Mouse (Mus musculus) CD4-positive, CD25-positive, alpha-beta regulatory T cell, adult 2 months (primary cell): ENCODE data around the gene Ntpcr.

Source experiments
- DNase-seq: peaks from one replicate; pipeline ENCODE4 v3.0.0-alpha.2; 2012; ENCODE audit warnings: low read depth, low spot score

Ntpcr gene

DNA sequence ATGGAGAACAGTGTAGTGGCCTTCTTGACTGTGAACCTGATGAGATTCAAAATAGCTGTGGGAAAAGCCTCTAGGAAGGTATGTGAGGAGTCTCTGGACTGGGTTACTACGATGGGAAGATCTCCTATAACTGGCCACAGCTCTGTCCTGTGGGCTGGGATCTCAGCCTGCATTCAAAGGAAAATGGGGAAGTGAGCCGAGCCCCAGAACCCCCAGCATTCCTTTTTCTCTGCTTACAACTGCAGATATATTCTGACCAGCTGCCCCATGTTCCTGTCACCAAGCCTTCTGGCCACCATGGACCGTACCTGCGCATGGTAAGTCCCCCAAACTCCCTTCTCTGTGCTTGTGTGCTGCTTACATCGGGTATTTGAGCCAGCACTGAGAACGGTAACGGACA, at the start of gene Ntpcr:
Gene Ntpcr (plus strand): TSS at position 218 of the 400 bp plus-strand sequence.
- no peak for DNase-seq

DNA sequence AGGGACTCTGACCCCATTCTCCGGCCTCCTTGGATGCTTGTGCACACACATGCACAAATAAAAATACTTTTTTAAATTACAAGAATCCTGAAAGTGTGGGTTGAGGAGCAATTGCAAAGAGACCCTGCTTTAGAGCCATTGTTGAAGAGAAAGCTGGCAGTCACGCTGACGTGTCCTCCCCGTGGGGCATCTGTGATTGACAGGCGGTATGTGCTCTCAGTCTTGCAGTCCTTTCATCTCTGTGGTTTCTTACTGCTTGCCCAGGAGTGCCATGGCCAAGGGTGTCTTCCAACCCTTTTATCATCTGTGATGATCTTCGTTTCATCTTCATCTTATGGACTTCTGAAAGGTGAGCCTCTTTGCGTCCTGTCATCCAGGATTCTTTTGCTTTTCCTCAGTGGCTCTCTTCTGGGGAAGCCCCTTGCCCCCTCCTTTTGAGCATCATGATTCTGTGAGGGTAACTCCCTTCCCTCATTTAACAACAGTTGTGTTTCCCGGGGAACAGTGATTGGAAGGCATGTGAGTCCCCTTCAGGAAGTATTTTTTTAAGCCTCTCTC, 48.8 kb upstream of the Ntpcr start:
- no peak for DNase-seq

DNA sequence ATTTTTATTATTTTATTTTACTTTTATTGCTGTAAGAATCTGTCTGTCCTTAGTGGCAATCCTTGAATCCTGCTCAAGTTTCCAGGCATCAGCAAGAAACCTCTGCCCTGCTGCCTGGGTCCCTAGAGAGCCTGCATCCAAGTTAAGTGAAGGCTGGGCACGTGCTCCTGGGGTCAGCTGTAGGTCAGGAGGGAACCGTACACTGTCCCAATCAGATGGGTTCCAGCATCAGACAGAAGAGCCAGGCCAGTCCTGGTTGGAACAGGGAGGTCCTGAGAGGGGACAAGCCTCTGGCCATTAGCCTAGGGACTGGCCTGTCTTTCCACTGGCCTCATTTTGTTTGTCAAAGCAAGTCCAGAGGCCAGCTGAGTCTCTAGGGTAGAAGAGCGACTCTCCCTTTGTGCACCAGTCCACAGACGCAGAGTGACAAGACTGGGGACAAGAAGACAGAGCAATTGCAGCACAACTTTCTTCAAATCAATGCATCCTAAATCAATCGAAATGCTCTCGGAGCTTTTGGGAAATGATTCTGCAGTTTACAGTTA, 44.5 kb upstream of the Ntpcr start:
- no peak for DNase-seq

DNA sequence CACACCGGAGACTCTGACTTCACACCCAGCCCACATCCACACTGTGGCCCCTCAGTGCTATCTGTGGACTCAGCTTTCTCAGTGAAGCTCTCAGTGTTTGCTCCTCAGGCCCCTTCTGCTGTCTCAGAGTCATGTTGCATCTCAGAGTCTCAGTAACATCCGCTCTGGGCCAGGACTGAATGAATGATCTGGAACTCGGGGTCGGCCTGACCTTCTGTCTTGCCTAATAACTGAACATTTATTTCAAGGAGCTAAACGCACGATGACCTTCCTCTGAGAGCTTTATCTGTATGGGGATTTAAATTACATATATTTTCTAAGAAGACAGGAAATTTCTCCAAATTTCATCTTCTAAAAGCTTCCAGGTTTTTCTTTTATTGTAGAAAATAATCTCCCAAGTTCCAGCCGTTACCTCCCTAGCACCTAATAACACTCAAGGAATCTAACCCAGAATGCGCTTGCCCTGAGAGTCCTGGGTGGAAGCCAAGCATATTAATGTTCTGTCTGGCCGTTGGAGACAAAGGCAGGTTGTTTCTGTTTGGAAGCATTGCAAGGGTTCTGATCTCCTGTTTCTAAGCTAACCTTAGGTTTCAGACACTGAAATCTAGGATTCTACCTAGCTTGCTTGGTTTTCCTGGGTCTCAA, 43.4 kb upstream of the Ntpcr start:
- DNase-seq, result no peak

DNA sequence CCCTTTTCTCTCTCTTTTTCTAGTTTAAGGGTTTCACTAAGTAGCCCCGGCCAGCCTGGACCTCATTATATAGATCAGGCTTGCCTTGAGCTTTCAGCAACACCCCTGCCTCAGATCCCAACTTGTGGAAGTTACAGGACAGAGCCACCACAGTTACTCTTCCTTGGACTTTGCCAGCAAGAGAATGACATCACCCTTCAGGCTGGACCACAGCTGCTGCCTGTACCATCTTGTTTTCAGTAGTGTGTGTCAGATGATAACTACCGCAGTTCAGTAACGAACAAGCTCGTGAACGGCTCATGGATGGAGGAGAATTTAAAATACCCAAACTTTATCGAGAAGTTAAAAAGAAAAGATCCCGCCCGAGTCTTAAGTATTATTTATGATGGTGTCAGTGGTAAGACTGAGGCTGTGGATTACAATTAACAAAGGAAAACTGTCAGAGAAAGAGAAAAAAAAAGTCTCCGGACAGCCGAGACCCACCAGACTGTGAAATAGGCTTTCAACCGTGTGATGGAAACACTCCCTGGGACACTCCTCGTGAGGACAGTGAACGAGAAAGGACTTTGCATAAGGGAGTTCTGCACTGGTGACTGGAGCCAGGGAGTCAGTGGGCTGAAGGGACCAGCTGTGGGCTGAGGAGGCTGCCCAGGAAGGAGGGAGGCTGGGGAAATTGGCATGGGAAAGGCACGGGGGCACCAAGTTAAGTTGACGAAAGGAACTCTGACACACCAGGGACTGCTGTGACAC, 39.4 kb upstream of the Ntpcr start:
- no peak for DNase-seq

DNA sequence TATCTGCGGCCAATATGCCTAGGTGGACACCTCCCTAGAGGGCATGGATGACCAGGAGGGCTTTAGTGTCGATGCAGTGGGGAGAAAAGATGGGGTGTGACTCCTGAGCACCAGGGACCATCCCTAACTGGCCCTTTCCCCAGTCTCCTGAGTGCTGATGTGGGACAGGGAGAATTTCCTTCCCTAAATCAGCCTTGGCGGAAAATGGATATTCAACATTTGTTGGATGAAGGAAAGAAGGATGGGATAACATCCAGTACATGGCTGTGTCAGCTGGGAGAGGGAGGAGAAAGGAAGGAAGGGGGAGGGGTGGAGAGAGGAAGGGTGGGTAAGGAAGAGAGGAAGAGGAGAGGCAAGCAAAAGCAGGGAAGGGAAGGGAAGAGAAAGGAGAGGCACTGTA, 38.8 kb upstream of the Ntpcr start:
- no peak for DNase-seq

DNA sequence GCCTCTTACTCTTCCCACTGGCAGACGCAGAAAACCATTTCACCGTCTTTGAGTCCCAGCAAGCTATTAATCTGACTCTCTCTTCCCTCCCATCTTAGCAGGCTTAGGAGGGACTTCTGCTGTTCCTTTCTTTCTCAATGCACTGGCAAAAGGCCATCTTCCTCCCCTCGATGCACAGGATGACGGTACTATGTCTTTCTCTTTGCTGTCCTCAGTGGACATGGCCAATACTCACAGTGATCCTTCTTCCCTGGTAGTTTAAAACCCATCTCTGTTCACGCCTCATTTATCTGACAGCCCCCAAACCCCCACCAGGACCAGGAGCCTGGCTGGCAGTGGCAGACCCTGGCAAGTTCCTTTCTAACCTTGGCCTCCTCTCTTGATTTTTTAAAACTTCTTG, 37.3 kb upstream of the Ntpcr start:
- DNase-seq, result no peak

DNA sequence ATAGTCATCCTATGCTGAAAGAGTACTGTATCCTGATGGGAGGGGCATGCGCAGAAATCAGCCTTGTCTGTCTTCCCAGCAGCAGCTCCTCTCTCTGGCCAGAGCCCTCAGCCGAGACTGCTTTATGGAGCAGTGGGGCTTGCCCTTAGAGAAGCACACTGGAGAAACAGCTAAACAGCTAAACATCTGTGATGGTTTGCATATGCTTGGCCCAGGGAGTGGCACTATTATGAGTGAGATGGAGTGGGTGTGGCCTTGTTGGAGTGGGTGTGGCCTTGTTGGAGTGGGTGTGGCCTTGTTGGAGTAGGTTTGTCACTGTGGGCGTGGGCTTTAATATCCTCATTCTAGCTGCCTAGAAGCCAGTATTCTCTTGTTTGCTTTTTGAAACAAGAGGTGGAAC, 36.6 kb upstream of the Ntpcr start:
- no peak for DNase-seq

DNA sequence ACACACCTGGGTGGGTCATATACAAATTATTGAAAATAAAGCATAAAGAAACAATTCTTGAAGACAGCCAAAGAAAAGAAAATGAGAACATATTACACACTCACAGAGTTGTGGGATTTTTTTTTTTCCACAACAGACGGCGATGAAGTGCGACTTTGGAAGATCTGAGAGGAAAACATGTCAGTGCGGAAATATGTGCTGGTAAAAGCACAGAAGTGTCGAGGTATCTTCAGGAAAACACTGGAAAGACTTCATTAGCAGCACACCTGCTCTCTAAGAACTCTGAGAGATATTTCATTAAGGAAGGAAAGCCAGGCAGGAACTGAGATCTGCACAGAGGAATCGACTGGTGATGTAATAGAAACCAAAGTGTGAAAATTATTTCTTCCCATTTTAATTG, 33.8 kb upstream of the Ntpcr start:
- no peak for DNase-seq

DNA sequence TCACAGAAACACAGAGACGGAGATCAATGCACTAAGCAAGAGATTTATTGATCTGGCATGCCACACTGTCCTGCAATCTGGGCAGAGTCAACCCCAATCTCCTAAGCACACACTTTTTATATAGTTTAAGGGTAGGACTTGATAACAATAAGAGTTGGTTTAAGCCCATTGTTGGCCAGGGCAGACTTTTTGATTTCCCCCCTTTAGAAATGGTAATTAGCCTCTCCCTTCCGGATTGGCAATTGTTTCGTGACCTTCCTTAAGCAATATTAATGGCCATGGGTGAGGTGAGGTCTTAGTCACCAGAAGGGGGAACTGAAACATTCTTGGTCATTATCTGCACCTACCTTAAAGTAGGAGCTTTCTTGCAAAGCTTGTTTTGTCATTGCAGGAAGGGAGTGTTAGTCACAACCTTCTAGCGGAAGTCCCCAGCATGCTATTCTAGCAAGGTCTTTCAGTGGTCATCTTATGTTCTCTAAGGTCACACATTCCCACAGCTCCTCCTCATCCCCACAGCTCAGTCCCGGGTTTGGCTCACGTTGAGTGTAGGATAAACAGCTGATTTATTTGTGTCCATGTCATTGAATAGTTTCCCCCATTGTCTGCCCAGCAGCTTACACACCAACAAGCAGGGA, 30.3 kb upstream of the Ntpcr start:
- no peak for DNase-seq

DNA sequence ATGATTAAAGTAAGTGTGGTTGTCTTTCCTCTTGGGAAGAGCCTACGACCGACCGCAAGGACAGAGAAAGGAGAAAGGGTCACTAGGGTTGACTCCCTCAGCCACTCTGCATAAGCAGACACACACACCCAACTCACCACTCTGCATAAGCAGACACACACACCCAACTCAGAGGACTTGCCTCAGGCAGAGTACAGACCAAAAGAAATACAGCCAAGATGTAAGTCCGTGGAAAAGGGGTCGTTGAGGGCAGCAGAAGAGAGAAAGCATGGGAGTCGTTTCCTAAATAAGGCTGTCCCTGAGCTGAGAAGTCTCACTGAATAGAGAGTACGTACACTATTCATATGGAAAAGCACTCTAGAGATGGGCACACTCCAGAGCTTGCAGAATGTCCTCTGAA, 29.4 kb upstream of the Ntpcr start:
- no peak for DNase-seq

DNA sequence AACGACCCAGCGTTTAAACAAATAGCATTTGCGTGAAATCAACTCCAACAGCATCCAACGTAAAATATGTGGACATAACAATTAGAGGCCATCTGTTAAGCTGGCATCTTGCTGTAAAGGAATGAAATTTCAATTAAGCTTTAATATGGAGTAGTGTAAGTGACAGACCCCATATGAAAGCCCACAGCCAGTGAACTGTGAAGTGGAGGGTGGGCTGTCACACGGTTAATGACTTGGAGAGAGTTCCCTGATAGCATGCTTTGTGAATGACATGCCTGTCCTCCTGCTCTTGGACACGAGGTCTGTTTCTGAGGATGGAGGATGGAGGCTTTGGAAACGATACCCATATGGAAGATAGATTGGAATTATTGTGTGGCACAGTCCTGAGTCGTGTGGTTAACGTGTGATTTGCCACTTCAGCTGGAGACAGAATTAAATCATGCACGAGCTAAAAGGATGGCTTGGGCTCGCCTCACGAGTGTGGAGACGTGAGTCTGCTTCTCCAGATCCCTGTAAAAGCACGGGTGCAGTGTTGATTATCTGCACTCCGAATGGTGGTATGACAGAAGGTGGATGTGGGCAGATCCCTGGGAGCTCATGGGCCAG, 26.8 kb upstream of the Ntpcr start:
- no peak for DNase-seq

DNA sequence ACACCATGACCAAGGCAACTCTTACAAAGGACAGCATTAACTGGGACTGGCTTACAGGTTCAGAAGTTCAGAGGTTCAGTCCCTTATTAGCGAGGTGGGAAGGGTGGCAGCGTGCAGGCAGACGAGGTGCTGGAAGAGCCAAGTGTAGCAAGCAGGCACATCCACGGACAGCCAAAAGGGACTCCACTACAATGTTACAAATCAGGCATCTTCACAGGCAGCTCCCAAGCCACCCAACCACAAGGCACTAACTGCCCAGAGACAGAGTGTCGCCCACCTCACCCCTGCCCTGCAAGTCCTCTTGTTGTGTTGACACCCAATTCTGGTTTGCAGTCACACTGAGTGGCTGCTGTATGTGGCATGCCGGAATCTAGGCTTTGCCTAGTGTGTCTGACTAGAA, 25.3 kb upstream of the Ntpcr start:
- no peak for DNase-seq

DNA sequence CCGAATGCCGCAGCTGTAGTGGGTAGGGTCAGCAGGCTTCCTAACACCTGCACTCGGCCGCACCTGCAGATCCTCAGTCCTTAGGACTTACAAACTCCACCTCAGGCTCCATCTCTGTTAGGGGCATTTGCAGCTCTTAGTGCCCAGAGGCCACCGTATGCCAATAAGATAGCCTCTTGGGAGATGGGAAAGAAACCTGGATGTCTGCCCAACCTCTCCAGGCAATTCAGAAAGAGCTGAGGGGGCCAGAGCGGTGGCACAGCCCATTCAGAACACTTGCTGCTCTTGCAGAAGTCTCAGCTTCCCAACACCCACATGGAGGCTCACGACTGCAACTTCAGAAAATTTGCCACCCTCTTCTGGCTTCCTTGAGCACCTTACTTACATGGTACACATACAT, 23.9 kb upstream of the Ntpcr start:
- no peak for DNase-seq

DNA sequence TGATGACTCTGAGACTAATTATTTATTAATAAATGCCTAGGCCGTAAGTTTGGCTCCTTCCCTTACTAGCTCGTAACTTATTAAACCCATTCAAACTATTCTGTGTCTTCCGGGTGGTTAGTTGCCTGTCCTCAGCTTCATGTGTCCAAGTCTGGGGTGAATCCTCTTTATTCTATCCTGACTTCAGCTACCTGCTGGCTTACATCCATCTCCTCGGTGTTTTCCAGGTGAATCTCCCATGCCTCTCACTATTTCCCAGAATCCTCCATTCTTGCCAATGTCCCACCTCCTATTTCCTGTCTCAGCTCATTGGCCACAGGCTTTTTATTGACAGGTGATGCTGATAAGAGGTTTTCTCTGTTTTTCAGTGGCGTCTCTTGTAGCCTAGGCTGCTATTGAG, 20.6 kb upstream of the Ntpcr start:
- no peak for DNase-seq

DNA sequence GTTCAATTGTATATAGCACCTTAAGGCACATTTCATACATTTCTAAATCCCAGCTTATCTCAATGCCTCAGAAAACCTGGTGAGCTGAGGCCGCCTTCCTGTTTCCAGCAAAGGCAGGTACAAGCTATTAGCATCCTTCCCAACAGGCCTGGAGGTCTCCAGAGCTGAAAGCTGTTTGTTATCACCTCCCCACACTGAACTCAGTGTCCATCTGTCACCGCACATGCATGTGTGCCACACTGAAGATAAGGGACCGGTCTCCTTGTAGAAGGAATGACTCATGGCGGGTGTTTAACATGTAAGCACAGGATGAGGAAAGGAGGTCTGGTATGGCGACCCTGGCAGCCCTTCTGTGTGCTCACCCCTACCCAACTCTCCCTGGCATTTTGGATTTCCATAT, 18.2 kb upstream of the Ntpcr start:
- no peak for DNase-seq

DNA sequence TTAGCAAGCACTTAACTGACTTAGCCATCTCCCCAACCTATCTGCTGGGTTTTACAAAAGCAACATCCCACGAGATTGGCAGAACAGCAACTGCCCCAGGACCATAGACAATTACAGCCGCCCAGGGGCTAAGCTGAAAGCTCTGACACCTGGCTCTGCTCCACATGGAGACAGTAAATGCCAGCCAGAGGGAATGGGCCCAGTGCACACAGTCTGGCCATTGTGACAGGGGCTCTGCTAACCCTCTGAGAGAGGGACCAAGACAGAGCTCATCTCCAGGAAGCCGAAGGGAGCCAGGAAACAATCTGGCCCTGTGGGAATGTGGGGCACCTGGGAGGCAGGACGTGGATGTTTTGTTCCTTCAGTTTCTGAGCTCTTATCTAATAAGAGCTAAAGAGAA, 13.6 kb upstream of the Ntpcr start:
- no peak for DNase-seq

DNA sequence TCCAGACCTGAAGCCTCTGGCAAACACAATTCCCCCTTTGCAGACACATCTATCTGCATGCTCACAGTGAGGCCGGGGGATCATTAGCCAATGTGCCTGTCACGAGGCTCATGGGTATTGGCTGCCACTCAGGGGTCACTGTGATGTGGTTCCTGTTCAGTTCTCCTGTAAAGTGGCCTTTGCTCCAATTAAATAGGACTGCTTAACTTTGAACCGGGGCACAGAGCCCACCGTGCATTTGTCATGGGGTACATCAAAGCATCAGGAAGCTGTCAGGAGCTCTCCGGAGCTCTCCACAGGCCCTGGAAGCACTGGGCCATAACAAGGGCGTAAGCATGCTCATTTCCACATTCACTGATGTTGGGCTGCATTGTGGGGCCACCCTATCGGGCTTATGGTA, 13.2 kb upstream of the Ntpcr start:
- DNase-seq, result no peak

DNA sequence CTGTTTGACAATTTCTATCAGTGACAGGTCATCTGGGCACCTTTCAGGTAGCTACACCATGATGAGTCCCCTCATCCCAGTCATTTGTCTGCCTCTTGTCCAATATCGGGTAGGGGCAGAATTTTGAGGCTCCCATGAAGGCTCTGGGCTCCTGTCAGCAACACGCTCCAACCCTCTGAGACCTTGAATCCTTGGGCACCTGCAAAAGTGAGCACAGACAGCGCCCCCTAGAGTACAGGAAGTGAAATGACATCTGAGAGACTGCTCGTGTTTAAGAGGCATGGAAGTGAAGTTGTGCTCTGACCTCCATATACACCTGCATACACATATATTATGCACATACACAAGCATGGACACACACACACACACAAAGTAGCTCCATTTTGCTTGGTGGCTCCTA, 10.8 kb upstream of the Ntpcr start:
- peak; percentile 54 for DNase-seq

DNA sequence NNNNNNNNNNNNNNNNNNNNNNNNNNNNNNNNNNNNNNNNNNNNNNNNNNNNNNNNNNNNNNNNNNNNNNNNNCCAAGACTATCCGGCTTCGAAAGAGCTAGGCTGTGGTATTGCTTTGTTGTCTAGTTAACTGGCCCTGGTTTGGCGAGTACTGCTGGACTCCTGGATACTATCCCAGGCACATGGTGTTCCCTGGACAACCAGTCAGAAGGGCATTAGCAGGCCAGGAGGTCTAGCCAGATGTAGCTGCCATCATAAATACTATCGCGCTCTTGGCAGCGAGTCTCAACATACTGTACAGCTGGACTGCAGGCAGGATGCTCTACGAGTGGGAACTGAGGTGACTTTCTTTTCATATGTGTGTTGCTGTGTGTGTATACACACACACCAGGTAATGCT, 7.1 kb upstream of the Ntpcr start:
- DNase-seq, result no peak

DNA sequence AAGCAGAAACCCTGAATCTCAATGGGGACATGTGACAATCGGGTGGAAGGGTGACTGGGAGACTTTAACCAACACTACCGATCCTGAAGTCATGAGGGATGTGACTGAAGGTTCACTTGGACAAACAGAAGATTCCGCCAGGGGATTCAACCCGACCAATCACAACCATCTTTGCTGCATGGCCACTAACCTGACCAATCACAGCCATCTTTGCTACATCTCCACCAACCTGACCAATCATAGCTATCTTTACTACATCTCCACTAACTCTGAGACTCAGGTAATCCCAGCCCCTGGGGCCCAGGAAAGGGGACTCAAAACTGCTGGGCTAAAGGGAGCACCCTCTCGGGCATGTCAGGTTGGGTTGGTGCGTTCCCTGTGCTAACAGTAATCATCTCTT, 6.3 kb upstream of the Ntpcr start:
- DNase-seq, result no peak
